Mouse (Mus musculus) heart, adult 11 months (tissue): ENCODE measurements around the gene Psmb7.

Source experiments
- DNase-seq: peaks from one replicate; pipeline ENCODE4 v3.0.0; 2022

Gene Psmb7

DNA sequence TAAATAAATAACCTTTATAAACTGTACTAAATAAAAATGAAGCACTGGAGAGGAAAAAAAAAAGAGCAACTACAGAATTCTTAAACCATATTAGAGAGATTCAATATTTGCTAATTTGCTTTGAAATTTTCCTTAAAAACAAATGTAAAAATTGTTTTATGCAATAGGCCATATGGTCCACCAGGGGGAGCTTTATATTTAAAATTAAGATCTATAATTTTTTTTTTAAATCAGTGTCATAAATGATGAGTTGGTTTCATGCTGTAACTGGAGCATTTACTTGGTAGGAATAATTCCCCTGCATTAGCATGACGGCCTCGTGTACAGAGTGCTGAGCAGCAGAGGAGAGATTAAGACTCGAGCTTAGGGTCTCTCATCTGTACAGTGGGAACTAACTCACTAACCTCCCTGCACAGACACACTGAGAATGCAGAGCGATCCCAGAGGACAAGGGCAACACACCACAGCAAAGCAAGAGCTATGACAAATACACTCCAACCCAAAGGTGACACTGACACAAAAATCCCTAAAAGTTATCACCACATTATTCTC lies 6.1 kb downstream of the Psmb7 start:
- DNase-seq = peak; percentile 50

DNA sequence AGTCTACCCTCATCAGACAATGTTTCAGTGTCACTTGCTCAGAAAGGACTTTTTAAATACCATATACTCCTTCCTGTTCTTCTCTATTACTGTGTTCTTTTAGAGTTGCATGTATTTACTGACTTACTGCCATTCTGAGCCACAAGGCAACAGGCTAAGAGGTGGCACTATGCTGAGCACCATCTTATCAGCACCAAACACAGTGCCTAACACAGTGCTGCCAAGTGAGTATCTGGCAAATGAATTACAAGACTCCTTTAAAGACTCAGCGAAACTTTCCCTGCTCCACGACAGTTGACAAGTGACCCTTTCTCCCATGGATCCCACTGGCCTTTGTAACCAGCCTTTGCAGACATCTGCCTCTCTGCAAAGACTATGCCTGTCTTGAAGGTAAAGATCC lies 13.3 kb downstream of the Psmb7 start:
- peak; percentile 23 for DNase-seq

DNA sequence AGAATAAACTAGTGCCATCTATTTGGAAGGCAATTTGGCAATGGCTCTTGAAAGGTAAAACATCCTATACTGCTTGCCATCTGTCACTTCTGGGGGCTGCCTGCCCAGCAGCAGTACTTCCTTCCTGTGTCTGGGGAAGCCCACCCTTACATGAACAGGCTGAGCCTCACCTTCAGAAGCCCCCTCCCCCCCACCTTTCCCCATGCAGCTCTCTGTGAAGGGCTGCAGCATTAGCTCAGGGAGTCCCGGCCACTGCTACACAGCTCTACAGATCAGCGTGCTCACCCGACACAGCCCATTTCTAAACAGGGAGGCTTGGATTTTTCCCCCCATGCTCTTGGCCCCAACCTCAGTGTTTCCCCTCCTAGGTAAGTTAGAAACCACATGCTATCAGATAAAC lies 14.4 kb downstream of the Psmb7 start:
- peak; percentile 74 for DNase-seq

DNA sequence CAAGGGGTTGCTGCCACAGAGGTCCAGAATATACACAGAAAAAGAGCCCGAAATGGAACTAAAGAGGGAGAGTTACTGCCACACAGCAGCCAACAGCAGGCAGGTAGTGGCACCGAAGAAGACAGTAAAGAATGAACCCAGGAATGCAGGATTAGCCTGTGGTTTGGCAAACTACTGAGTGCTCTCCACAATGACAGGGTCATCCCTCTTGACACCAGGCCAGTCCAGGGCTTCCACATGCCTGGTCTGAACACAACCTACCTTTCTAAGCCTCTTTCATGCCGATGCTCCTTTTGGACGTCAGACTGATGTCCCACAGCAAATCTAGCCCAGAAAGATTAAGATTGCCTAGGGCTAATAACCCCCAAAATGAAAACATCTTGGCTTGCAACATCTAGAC lies 15.1 kb downstream of the Psmb7 start:
- DNase-seq = peak; percentile 67

GRCm38 (mm10) chr2:38623821-38624590 lies 19.9 kb downstream of the Psmb7 start:
- DNase-seq = peak; percentile 70

DNA sequence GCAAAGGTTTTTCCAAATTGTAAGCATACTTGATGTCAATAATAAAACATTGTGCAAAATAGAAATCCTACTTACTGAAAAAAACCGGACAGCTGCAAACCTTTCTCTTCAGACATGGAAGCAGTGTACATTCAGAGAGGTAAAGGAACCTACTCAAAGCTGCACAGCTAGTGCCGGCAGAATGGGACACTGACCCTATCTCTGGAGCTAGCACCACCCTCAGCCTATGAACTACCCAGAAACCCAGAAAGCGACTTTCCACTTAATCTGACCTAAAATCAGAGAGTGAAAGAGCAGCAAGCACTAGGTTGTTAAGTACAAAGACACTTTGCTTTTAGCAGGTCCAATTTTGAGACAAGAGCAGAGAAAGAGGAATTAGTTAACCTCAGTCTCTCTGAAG lies 20.5 kb downstream of the Psmb7 start:
- DNase-seq = peak; percentile 56

DNA sequence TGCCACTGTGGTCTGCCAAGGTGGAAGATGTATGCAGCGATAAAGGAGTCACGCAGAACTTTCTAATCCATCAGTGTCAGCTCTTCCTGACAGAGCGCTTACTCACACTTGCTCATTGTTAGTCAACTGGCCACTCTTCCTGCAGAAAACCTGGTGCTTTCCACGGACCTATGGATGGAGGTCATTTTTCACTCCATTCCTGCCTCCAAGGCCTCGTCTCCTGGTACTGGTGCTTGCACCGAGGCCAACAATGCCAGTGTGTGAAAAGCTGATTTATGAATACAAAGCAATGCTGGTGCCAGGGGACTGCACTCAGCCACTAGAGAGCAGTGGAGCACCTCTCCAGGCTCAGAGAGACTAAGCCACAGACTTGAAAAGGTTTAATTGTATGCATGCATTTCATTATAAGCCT lies 22.3 kb downstream of the Psmb7 start:
- DNase-seq = peak; percentile 82

GRCm38 (mm10) chr2:38621076-38621475 lies 22.8 kb downstream of the Psmb7 start:
- DNase-seq = no peak

- DNase-seq = peak; percentile 88
Measured at GRCm38 (mm10) chr2:38619777-38620176, 24.1 kb downstream of the Psmb7 start.

- peak; percentile 65 for DNase-seq
Measured at GRCm38 (mm10) chr2:38616956-38617872, 26.7 kb downstream of the Psmb7 start.

DNA sequence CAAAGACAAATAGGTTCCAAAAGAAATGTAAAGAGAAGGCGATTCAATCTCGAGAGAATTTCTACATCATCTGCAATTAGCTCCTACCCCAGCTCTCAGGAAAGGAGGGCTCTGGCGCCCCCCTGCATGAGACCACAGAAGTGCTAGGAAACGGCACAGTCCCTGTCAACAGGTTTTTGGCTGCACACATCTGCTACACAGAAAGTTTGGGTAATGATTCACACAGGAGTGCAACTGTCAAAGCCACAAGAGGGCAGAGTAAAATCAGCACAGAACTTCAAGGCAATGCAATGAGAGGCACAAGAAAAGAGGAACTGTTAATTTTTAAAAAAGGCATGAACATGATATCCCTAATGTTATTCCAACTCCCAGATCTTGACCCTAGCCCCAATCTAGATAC lies 27.8 kb downstream of the Psmb7 start:
- DNase-seq = peak; percentile 89

- DNase-seq = no peak
Measured at GRCm38 (mm10) chr2:38614437-38614836, 29.4 kb downstream of the Psmb7 start.

GRCm38 (mm10) chr2:38613576-38613975 lies 30.3 kb downstream of the Psmb7 start:
- DNase-seq = peak; percentile 90

GRCm38 (mm10) chr2:38612596-38612995 lies 31.3 kb downstream of the Psmb7 start:
- peak; percentile 55 for DNase-seq

DNA sequence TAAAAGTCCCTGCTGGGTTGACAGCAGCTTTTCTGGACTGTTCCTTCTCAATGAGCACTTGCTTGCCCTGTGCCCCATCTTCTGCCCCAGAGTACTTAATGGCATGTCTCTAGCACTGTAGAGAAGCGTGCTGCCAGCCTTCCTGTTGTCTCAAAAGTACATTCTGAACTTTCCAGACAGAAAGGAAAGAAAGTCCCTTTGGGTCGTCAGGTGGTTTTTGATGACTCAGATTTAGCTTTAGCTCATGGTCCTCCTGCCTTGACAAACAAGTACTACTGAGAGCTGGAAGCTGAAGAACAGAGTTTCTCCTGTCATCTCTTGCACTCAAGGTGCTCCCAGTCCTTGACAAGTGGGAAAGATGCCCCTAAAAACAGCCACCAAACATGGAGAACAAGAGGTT lies 33.7 kb downstream of the Psmb7 start:
- DNase-seq = no peak

DNA sequence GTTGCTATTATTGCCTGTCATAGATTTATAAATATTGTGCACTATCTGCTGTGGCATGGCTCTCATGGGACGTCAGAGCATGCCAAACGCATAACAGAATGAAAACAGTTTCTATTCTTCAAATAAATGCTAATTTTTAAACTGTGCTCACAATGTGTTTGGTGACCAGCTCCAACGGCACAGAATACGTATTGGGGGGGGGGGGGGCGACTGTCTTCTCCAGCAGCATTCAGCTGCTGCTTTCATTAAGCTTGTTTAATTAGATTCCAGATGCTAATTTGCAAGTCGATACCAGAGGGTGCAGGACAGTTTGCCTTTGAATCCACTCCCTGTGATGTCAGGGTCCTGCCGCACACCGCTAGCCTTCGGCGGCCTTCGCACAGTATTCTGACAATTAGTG lies 34.6 kb downstream of the Psmb7 start:
- no peak for DNase-seq

DNA sequence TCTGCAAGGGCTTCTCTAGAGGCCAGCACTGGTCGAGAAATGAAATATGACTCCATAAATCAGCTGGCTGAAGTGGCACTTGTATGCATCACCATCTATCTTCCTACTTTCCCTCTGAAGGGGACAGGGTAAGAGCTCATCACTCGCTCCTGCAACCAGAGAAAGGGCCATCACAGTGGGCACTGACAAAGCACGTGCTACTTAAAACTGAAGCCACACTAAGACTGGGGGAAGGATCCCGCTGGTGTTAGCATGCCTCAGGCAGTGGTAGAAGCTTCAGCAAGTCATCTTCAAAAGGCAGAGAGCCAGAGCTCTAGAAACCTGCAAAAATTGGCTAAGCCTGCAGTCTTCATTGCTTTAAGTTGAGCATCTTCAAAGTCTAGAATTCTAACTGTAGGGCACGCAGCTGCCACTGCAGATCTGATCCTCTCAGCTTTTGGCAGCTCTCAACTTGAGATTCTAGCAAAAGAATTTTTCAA lies 35.0 kb downstream of the Psmb7 start:
- no peak for DNase-seq

DNA sequence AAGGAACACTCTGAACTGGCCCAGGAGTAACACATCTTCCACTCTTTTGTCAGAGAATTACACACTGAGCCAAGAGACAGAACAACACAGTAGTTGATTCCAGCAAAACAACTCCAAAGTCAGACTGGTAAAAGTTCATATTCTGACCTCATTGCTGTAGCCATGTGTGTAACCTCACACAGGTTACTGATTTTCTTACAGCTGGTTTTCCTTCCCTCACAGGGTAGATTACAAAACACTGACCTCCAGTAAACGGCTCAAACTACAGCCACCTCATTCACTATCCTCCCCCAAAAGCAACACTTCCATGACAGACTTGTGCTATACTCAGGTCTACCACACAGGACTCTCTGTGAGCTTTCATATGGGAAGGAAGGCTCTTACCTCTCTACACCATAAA lies 36.2 kb downstream of the Psmb7 start:
- DNase-seq = no peak

DNA sequence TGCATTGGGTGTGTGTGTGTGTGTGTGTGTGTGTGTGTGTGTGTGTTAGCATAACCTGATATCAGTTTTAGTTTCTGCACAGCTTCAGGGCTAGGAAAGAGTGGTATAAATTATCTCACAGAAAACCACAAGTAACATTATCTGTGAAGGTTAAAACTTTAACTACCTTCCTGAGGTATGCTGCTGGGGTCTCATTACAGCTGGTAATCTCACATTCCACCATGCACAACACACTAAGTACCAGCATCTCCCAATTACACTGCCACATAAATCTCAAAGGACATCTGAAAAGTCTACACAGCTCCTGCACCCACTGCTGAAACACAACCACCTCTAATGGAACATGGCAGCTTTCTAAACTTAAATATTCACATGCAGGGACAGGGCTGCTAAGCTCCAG lies 43.0 kb downstream of the Psmb7 start:
- no peak for DNase-seq

- DNase-seq = no peak
Measured at GRCm38 (mm10) chr2:38598395-38598794, 45.5 kb downstream of the Psmb7 start.

GRCm38 (mm10) chr2:38597896-38598295 lies 46.0 kb downstream of the Psmb7 start:
- no peak for DNase-seq

GRCm38 (mm10) chr2:38594874-38595273 lies 49.0 kb downstream of the Psmb7 start:
- no peak for DNase-seq

GRCm38 (mm10) chr2:38591751-38592459 lies 52.0 kb downstream of the Psmb7 start:
- peak; percentile 78 for DNase-seq
